Mouse (Mus musculus): ENCODE results near the gene Pgr. TPM values are rescaled to one million over a fixed set of nuclear protein-coding genes. Genes with fewer than 3 reads are reported as not detected.

Gene Pgr
- 0.06 and 0.10 TPM in 2 replicates for polyA plus RNA-seq (2012; rRNA removed)

GRCm38 (mm10) chr9:8899616-8900202 lies at the start of gene Pgr:
Pgr (plus strand) TSS chr9:8899833.
- 2% methylated on average over 16 of the region's 16 CpGs for WGBS
- no peak for DNase-seq (ENCODE audit: low read depth, low spot score)

DNA sequence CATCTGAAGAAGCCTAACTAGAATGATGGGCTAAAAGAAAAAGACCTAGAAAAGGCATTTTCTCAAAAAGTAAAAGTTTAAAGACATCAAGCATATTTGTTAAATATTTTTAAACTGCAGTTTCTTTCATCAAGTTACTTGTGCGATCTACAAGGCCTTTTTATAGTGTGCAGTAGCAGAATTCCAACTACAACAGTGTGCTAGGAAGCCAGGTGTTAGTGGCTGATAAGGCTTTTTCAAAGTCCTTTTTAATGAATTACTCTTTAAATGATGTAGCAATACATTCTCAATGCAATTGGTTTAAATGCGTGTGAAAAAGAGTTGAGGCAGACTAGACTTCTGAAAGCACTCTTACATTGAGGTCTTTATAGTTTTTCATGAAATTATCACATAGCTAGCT lies 42.2 kb upstream of the Pgr start:
- no peak for DNase-seq (ENCODE audit: low read depth, low spot score)
- WGBS = 72% methylated on average over 2 of the region's 2 CpGs

GRCm38 (mm10) chr9:8868511-8868910 lies 31.1 kb upstream of the Pgr start:
- 78% methylated on average over 2 of the region's 2 CpGs for WGBS
- no peak for DNase-seq (ENCODE audit: low read depth, low spot score)

DNA sequence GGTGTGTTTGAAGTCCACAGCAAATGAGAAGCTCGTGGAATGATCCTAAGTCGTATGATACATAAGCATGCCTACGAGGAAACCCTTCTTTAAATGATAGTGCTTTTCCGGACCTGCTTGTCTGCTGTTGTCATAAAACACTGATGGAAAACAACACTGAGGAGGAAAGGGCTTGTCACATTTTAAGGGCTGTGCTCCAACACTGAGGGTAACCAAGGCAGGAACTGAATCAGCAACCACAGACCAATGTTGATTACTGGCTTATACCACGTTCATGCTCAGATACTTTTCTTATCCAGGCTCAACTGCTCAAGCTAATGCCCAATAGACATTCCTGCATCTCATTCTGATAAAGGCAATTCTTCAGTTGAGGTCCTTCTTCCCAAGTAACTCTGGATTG lies 4.4 kb upstream of the Pgr start:
- 65% methylated on average over 5 of the region's 5 CpGs for WGBS
- DNase-seq (ENCODE audit: low read depth, low spot score) = no peak

DNA sequence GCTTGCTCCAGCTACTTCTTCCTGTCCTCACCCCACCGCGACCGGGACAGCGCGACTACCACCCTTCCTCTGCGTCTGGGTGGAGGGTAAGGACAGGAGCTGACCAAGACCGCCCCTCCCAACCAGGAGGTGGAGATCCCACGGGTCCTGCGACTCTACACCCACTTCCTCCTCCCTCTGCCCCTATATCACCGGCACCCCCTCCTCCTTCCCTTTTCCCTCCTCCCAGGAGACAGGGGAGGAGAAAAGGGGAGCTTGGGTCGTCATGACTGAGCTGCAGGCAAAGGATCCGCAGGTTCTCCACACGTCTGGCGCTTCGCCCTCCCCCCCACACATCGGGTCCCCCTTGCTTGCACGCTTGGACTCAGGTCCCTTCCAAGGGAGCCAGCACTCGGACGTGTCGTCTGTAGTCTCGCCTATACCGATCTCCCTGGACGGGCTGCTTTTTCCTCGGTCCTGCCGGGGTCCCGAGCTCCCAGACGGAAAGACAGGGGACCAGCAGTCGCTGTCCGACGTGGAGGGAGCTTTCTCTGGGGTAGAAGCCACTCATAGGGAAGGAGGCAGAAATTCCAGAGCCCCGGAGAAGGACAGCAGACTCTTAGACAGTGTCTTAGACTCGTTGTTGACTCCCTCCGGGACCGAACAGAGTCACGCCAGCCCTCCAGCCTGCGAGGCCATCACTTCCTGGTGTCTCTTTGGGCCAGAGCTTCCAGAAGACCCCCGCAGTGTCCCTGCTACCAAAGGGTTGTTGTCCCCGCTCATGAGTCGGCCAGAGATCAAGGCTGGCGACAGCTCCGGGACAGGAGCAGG lies 775 bp downstream of the Pgr start:
- no peak for DNase-seq (ENCODE audit: low read depth, low spot score)
- 2% methylated on average over 41 of the region's 41 CpGs for WGBS

DNA sequence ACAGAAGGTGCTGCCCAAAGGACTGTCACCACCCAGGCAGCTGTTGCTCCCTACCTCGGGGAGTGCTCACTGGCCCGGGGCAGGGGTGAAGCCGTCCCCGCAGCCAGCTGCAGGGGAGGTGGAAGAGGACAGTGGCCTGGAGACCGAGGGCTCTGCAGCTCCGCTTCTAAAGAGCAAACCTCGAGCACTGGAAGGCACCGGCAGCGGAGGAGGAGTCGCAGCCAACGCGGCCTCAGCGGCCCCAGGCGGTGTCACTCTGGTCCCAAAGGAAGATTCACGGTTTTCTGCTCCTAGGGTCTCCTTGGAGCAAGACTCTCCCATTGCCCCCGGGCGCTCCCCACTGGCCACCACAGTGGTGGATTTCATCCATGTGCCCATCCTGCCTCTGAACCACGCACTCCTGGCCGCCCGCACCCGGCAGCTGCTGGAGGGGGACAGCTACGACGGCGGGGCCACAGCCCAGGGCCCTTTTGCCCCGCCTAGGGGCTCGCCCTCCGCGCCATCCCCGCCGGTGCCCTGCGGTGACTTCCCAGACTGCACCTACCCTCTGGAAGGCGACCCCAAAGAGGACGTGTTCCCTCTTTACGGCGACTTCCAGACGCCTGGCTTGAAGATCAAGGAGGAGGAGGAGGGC lies 1.5 kb downstream of the Pgr start:
- DNase-seq (ENCODE audit: low read depth, low spot score) = no peak
- 2% methylated on average over 35 of the region's 36 CpGs for WGBS

DNA sequence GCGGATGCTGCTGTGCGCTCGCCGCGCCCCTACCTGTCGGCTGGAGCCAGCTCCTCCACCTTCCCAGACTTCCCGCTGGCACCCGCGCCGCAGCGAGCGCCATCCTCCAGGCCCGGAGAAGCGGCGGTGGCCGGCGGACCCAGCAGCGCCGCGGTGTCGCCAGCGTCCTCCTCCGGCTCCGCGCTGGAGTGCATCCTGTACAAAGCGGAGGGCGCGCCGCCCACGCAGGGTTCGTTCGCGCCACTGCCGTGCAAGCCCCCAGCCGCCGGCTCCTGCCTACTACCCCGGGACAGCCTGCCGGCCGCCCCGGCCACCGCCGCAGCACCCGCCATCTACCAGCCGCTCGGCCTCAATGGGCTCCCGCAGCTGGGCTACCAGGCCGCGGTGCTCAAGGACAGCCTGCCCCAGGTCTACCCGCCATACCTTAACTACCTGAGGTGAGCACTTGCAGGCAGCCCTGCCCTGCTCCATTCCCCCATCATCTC lies 2.1 kb downstream of the Pgr start:
- DNase-seq (ENCODE audit: low read depth, low spot score) = no peak
- WGBS = 3% methylated on average over 49 of the region's 49 CpGs

GRCm38 (mm10) chr9:8902277-8902676 lies 2.6 kb downstream of the Pgr start:
- WGBS = 50% methylated on average over 3 of the region's 3 CpGs
- DNase-seq (ENCODE audit: low read depth, low spot score) = no peak

DNA sequence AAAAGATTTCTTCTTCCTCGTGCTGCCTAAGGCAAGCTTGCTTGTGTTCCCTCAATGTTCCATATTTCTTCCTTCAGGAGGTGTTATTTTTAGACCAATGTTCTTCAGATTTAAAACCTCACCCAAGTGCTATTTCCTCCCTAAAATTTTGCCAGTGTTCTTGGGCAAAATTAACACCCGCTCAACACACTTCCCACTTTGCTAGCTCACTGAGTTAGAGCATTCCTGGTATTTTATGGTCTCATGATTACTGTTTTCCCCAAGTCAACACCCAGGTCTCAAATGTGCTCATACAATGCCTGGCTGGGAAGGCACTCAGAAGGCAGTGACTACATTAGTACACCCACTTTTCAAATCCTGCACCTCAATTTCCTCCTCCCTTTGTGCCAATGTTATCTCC lies 27.9 kb downstream of the Pgr start:
- no peak for DNase-seq (ENCODE audit: low read depth, low spot score)
- WGBS = 80% methylated on average over 2 of the region's 2 CpGs

- DNase-seq (ENCODE audit: low read depth, low spot score) = no peak
- WGBS = 18% methylated on average over 1 of the region's 1 CpGs
Observed at GRCm38 (mm10) chr9:8937753-8938152, 38.1 kb downstream of the Pgr start.

GRCm38 (mm10) chr9:8953306-8953705 lies 53.7 kb downstream of the Pgr start:
- DNase-seq (ENCODE audit: low read depth, low spot score) = no peak

DNA sequence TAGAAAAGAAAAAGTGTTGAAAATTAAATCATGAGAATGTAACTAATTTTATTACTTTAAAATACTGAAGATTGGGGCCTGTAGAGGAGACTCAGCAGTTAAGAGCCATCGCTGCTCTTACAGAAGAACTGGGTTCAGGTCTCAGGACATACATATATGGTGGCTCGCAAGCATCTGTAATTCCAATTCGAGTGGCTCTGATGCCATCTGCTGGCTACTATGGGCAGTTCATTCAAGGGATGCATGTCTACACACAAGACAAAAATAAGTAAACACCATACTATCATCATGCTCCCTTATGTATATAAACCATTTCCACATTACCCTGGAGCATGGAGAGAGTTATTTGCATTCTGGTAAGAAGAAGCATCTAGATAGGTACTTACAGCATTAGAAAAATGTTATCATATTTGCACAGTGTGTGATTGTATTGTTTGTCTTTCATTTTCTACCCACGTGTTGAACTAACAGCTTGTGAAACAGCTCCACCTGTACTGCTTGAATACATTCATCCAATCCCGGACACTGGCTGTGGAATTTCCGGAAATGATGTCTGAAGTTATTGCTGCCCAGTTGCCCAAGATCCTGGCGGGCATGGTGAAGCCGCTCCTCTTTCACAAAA lies 65.0 kb downstream of the Pgr start:
- DNase-seq (ENCODE audit: low read depth, low spot score) = no peak
- WGBS = 53% methylated on average over 8 of the region's 8 CpGs

GRCm38 (mm10) chr9:8970240-8970639 lies 70.6 kb downstream of the Pgr start:
- no peak for DNase-seq (ENCODE audit: low read depth, low spot score)
- 16% methylated on average over 7 of the region's 7 CpGs for WGBS

DNA sequence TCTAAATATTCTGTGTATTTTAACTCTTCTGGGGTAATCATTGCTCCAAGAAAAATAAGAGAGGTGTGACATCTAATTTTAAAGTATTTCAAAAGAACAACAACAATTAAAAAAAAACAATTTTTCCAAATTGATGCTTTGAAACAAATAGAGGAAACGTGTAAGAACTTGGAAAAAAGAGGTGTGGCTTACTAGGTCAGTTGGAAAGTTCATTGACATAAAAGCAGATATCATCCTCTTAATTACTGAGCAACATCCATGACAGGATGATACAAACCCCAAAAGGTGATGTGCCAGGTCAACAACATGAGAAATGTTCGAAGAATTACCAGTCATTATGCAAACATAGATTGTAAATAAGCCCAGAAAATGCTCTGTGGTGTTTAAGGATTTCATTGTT lies 71.9 kb downstream of the Pgr start, which contains the start of gene Gm16485:
Gene Gm16485 (plus strand): TSS at position 301 of the 400 bp plus-strand sequence.
- DNase-seq (ENCODE audit: low read depth, low spot score) = no peak
- 52% methylated on average over 2 of the region's 2 CpGs for WGBS

GRCm38 (mm10) chr9:8977775-8978174 lies 78.1 kb downstream of the Pgr start:
- 28% methylated on average over 2 of the region's 2 CpGs for WGBS
- no peak for DNase-seq (ENCODE audit: low read depth, low spot score)

- WGBS = 71% methylated on average over 3 of the region's 3 CpGs
- no peak for DNase-seq (ENCODE audit: low read depth, low spot score)
Observed at GRCm38 (mm10) chr9:8982315-8982714, 82.7 kb downstream of the Pgr start.

- no peak for DNase-seq (ENCODE audit: low read depth, low spot score)
- 59% methylated on average over 2 of the region's 2 CpGs for WGBS
Observed at GRCm38 (mm10) chr9:8996494-8996893, 96.9 kb downstream of the Pgr start.

DNA sequence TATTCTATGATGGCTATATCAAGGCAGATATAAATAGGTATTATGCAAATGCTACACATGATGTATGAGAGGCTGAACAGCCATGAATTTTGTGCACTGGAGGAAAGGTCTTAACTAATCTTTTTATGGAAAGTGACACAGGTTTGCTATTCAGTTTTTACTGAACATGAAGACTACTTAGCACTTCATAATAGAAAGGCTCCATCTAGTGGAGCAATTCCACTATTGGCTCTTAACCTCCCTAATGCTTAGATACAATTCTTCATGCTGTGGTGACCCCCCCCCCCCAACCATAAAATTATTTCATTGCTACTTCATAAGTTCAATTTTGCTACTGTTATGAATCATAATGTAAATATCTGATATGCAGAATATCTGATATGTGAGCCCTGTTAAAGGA lies 101.5 kb downstream of the Pgr start:
- DNase-seq (ENCODE audit: low read depth, low spot score) = no peak

DNA sequence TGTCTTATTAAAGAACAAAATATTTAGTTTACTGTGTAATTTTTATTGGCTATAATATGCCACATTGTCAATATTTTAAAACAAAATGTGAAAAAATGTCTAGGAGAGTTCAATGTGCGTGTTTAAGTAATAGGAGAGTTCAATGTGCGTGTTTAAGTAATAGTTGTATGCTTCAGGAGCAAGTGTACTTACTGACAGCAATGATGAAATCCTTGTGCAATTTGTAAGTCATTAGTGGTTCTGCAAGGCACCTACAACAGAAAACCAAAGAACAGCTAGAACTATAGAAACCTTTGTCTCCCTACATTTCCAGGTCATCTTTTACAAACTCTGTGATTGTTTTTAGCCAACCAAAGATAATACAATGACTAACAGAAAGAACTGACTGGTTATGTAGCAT lies 115.5 kb downstream of the Pgr start:
- DNase-seq (ENCODE audit: low read depth, low spot score) = no peak
- WGBS = 92% methylated on average over 2 of the region's 2 CpGs
